Mouse (Mus musculus) CH12.LX (cell line): ENCODE measurements around the gene Perp. TPM values are rescaled to one million over a fixed set of nuclear protein-coding genes. Genes with fewer than 3 reads are reported as not detected.

Source experiments
- DNase-seq: peaks from one replicate; pipeline ENCODE4 v3.0.0-alpha.2; 2013; ENCODE audit errors: extremely low read depth
- H3K27ac ChIP-seq: 2 replicates; pipeline ENCODE4 v1.5.1; 2012; ENCODE audit warnings: low read depth, mild to moderate bottlenecking, control low read depth, moderate library complexity; ENCODE audit not compliant: insufficient read depth
- H3K27me3 ChIP-seq: replicated peaks from 2 replicates; pipeline ENCODE3; 2012; ENCODE audit warnings: inconsistent platforms
- H3K36me3 ChIP-seq, 2 experiments: replicated peaks in 1 of 2; 2 replicates each; pipeline versions ENCODE3 to v1.6.1; 2012; ENCODE audit warnings: inconsistent platforms in 1 of 2, low read length in 1 of 2, mild to moderate bottlenecking in 1 of 2, mixed read lengths in 1 of 2, moderate library complexity in 1 of 2; ENCODE audit not compliant: control insufficient read depth in 1 of 2, insufficient read depth in 1 of 2
- H3K4me1 ChIP-seq, 2 experiments: 2 replicates each; pipeline ENCODE4 v1.6.1; 2012; ENCODE audit warnings: inconsistent platforms in 1 of 2, moderate library complexity in 1 of 2; ENCODE audit not compliant: insufficient read depth in 2 of 2, control insufficient read depth in 1 of 2
- H3K4me2 ChIP-seq: 2 replicates; pipeline ENCODE4 v1.6.1; 2012; ENCODE audit warnings: low read depth, mild to moderate bottlenecking, control low read depth; ENCODE audit not compliant: poor library complexity, insufficient read depth, severe bottlenecking
- H3K4me3 ChIP-seq, 3 experiments: fragments of 150-350 bp in 1 of 3; sonication (generic) in 1 of 3; replicated peaks in 1 of 3; 2 replicates each; pipeline versions ENCODE3 to v1.5.1; 2011 to 2012; ENCODE audit warnings: low read depth in 2 of 3, low read length in 2 of 3, mild to moderate bottlenecking in 2 of 3, moderate library complexity in 2 of 3, control low read depth in 1 of 3, improper control_type of control experiment in 1 of 3, inconsistent platforms in 1 of 3, mixed read lengths in 1 of 3; ENCODE audit not compliant: poor library complexity in 1 of 3
- H3K79me2 ChIP-seq: replicated peaks from 2 replicates; pipeline ENCODE4 v1.6.1; 2012; ENCODE audit warnings: mild to moderate bottlenecking, moderate library complexity; ENCODE audit not compliant: control insufficient read depth, poor library complexity, insufficient read depth, severe bottlenecking; ENCODE audit errors: extremely low read depth
- H3K9ac ChIP-seq: 2 replicates; pipeline ENCODE4 v1.6.1; 2012; ENCODE audit warnings: low read depth, mild to moderate bottlenecking, control low read depth, moderate library complexity; ENCODE audit not compliant: insufficient read depth
- H3K9me3 ChIP-seq: replicated peaks from 2 replicates; pipeline ENCODE3; 2012; ENCODE audit warnings: low read length, inconsistent platforms, mixed read lengths
- CHD1 ChIP-seq: IDR thresholded peaks from 2 replicates; pipeline ENCODE4 v1.6.1; 2012; ENCODE audit warnings: low read depth, low read length, improper control_type of control experiment, inconsistent platforms
- CHD2 ChIP-seq: IDR thresholded peaks from 2 replicates; pipeline ENCODE4 v1.6.1; 2011; ENCODE audit warnings: low read length, improper control_type of control experiment
- CTCF ChIP-seq, 2 experiments: IDR thresholded peaks in 1 of 2; conservative IDR thresholded peaks in 1 of 2; 2 replicates each; pipeline ENCODE4 v1.5.1; 2011 to 2012; ENCODE audit warnings: low read depth in 2 of 2, low read length in 2 of 2, improper control_type of control experiment in 1 of 2, inconsistent platforms in 1 of 2, mild to moderate bottlenecking in 1 of 2, moderate library complexity in 1 of 2
- E2F4 ChIP-seq: IDR thresholded peaks from 2 replicates; pipeline ENCODE4 v1.6.1; 2011; ENCODE audit warnings: low read depth, low read length, improper control_type of control experiment; ENCODE audit not compliant: insufficient replicate concordance
- ETS1 ChIP-seq: conservative IDR thresholded peaks from 2 replicates; pipeline ENCODE4 v1.6.1; 2012; ENCODE audit warnings: low read depth, mild to moderate bottlenecking, inconsistent platforms, low read length, improper control_type of control experiment, moderate library complexity
- GABPA ChIP-seq: IDR thresholded peaks from 2 replicates; pipeline ENCODE4 v1.6.1; 2012; ENCODE audit warnings: low read depth, low read length, improper control_type of control experiment, inconsistent platforms; ENCODE audit not compliant: insufficient replicate concordance
- HCFC1 ChIP-seq: IDR thresholded peaks from 2 replicates; pipeline ENCODE4 v1.6.1; 2012; ENCODE audit warnings: low read depth, mild to moderate bottlenecking, inconsistent platforms, low read length, improper control_type of control experiment
- IRF4 ChIP-seq: IDR thresholded peaks from 2 replicates; pipeline ENCODE4 v1.6.1; 2014; ENCODE audit warnings: low read depth, mild to moderate bottlenecking, inconsistent platforms, low read length, improper control_type of control experiment
- KAT2A ChIP-seq: IDR thresholded peaks from 2 replicates; pipeline ENCODE4 v1.6.1; 2012; ENCODE audit warnings: low read length, improper control_type of control experiment, inconsistent platforms; ENCODE audit not compliant: insufficient replicate concordance
- MAFK ChIP-seq: IDR thresholded peaks from 2 replicates; pipeline ENCODE4 v1.6.1; 2011; ENCODE audit warnings: low read length, improper control_type of control experiment; ENCODE audit not compliant: insufficient replicate concordance
- MAZ ChIP-seq: IDR thresholded peaks from 2 replicates; pipeline ENCODE4 v1.6.1; 2012; ENCODE audit warnings: low read depth, mild to moderate bottlenecking, inconsistent platforms, low read length, improper control_type of control experiment, moderate library complexity
- MEF2A ChIP-seq: IDR thresholded peaks from 2 replicates; pipeline ENCODE4 v1.6.1; 2014; ENCODE audit warnings: low read depth, mild to moderate bottlenecking, inconsistent platforms, low read length, improper control_type of control experiment, borderline replicate concordance
- NRF1 ChIP-seq: IDR thresholded peaks from 2 replicates; pipeline ENCODE4 v1.6.1; 2014; ENCODE audit warnings: low read depth, mild to moderate bottlenecking, inconsistent platforms, low read length, improper control_type of control experiment, moderate library complexity
- RAD21 ChIP-seq: IDR thresholded peaks from 2 replicates; pipeline ENCODE4 v1.6.1; 2011; ENCODE audit warnings: low read depth, mild to moderate bottlenecking, low read length, improper control_type of control experiment, moderate library complexity
- SIN3A ChIP-seq: IDR thresholded peaks from 2 replicates; pipeline ENCODE4 v1.6.1; 2012; ENCODE audit warnings: low read length, improper control_type of control experiment, inconsistent platforms
- SMC3 ChIP-seq: IDR thresholded peaks from 2 replicates; pipeline ENCODE4 v1.6.1; 2011; ENCODE audit warnings: low read depth, low read length, improper control_type of control experiment
- TBP ChIP-seq: conservative IDR thresholded peaks from 2 replicates; pipeline ENCODE4 v1.6.1; 2011; ENCODE audit warnings: low read depth, low read length, improper control_type of control experiment
- ZC3H11A ChIP-seq: IDR thresholded peaks from 2 replicates; pipeline ENCODE4 v1.6.1; 2012; ENCODE audit warnings: low read depth, mild to moderate bottlenecking, inconsistent platforms, low read length, improper control_type of control experiment
- ZMIZ1 ChIP-seq: IDR thresholded peaks from 2 replicates; pipeline ENCODE4 v1.6.1; 2012; ENCODE audit warnings: low read depth, mild to moderate bottlenecking, inconsistent platforms, low read length, improper control_type of control experiment
- dilution Hi-C: fragments of 300-500 bp; cut with MboI; formaldehyde crosslinking; loops from 2 replicates; pipeline ENCODE4 v1.14.3; 2020; ENCODE audit warnings: low sequenced_read_pairs; ENCODE audit not compliant: extremely low pct_unique_long_range_greater_than_20kb, extremely low pct_ligation_motif_present
- in situ Hi-C: fragments of 300-500 bp; cut with MboI; formaldehyde crosslinking; loops from 3 replicates; pipeline ENCODE4 v1.14.3; 2019; ENCODE audit warnings: low sequenced_read_pairs, low pct_ligation_motif_present, low pct_unique_long_range_greater_than_20kb, mixed read lengths
- polyA plus RNA-seq: library from polyadenylated mRNA; unstranded; fragments of >175 nt; gene quantifications from 2 replicates; pipeline ENCODE4 v1.2.1, GENCODE M21; 2012; ENCODE audit warnings: low read depth; ENCODE audit not compliant: insufficient read length
- total RNA-seq, 2 experiments: library from RNA; depleted of rRNA; stranded (reverse); fragments of 300-350 nt in 1 of 2; fragments of >200 nt in 1 of 2; gene quantifications; 2 replicates each; pipeline ENCODE4 v1.2.3; 2012 to 2014

Perp gene
- total and polyA plus RNA-seq, 3 experiments, result 0.51 TPM; not detected in 2

DNA sequence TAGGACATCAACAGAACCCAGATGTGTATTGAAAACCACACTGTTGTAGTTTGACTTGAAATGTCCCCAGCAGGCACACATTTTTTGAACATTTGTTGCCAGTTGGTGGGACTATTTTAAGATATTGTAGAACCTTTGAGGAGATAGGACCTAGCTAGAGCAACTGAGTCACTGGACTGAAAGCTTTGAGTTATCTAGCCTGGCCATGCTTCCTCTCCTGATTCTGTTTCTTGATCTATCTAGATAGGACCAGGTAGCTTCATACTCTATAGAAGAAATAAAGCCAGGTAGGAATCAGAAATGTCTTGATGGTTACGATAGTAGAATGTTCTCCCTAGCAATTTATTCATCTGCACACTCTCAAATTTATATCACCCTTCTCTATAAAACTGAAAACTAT, 43.9 kb downstream of the Perp start:
- H3K4me1 ChIP-seq, result peaks cover 3 to 24% of the 10 kb centered on the region in 2 experiments; a peak in 3 of 4 replicates

DNA sequence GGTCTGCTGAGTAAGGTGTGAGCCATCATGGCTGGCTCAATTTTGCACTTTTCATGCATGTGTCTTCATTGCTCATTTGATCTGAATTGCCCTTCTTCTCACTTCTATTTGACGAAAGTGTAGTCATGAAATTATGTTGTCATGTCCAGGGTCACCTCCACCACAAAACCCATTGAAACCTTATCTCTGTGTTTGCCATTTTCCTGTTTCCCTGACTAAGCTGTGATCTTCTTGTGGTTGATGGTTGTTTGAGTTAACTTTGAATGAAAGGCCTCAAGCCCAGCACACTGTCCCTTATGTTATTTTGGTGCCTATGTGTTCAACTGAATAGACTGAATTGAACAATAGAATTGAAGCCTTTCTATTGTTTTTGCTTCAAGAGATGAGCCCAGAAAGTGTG, 44.4 kb downstream of the Perp start:
- TF ChIP-seq CHD2 (no peak), ZMIZ1 (no peak), KAT2A (no peak), CHD1 (no peak), MAFK (no peak), MEF2A (no peak), ETS1 (no peak), NRF1 (no peak), SIN3A (no peak), IRF4 (no peak), GABPA (no peak)
- in situ Hi-C loops, result loop anchor here (25.0 kb wide), 1 partner anchor 327 kb away; no protein-coding TSS in a partner anchor
- H3K4me2 ChIP-seq, result no peak overlapping the region
- H3K27ac ChIP-seq, result no peak overlapping the region
- H3K4me3 ChIP-seq, result no peak overlapping the region
- H3K9ac ChIP-seq, result no peak overlapping the region
- H3K79me2 ChIP-seq, result no peaks in the 10 kb centered on the region
- no peaks in the 10 kb centered on the region for H3K9me3 ChIP-seq
- no peaks in the 10 kb centered on the region for H3K27me3 ChIP-seq
- dilution Hi-C loops, result no loop called here
- no peak for DNase-seq
- H3K4me1 ChIP-seq, result peaks cover 1 to 19% of the 10 kb centered on the region in 2 experiments; a peak in 3 of 4 replicates
- H3K36me3 ChIP-seq, result no peaks in the 10 kb centered on the region

More for the DNA sequence above, 43.9 kb downstream of the Perp start:
- in situ Hi-C loops (loop anchor here (25.0 kb wide), 1 partner anchor 326 kb away; no protein-coding TSS in a partner anchor), dilution Hi-C loops (no loop called here)
- Histone ChIP-seq H3K9me3 (no peaks in the 10 kb centered on the region), H3K4me3 (no peak overlapping the region), H3K4me2 (no peak overlapping the region), H3K27me3 (no peaks in the 10 kb centered on the region), H3K79me2 (no peaks in the 10 kb centered on the region), H3K27ac (no peak overlapping the region), H3K9ac (no peak overlapping the region), H3K36me3 (no peaks in the 10 kb centered on the region)
- no peak for TF ChIP-seq GABPA
- no peak for TF ChIP-seq E2F4
- no peak for TF ChIP-seq ZC3H11A
- no peak for TF ChIP-seq CHD1
- TF ChIP-seq RAD21, result no peak
- no peak for DNase-seq

GRCm38 (mm10) chr10:18891110-18891509, 46.3 kb downstream of the Perp start:
- Histone ChIP-seq H3K4me3 (no peak overlapping the region), H3K9ac (no peak overlapping the region), H3K27ac (no peak overlapping the region), H3K79me2 (no peaks in the 10 kb centered on the region), H3K36me3 (no peaks in the 10 kb centered on the region), H3K4me2 (no peak overlapping the region), H3K27me3 (no peaks in the 10 kb centered on the region), H3K4me1 (peaks cover 0 to 13% of the 10 kb centered on the region in 2 experiments; a peak in 2 of 4 replicates), H3K9me3 (no peaks in the 10 kb centered on the region)
- no peak for DNase-seq
- dilution Hi-C loops (no loop called here), in situ Hi-C loops (loop anchor here (25.0 kb wide), 1 partner anchor 329 kb away; no protein-coding TSS in a partner anchor)
- no peak for TF ChIP-seq ETS1
- TF ChIP-seq CTCF (conservative IDR thresholded peaks at IDR 0.05 in 1 of 2, IDR thresholded peaks at IDR 0.05 in 1 of 2; ENCODE audit: low read depth in 2 of 2, low read length in 2 of 2), result peak in 1 of 2 experiments; percentile 35; a peak in 2 of 4 replicates
- TF ChIP-seq HCFC1, result no peak
- no peak for TF ChIP-seq MAZ
- TF ChIP-seq TBP, result no peak
- no peak for TF ChIP-seq E2F4
- no peak for TF ChIP-seq SMC3
- peak; percentile 2 for TF ChIP-seq RAD21
